Mouse (Mus musculus): ENCODE results near the gene H2afj. TPM values are rescaled to one million over a fixed set of nuclear protein-coding genes. Genes with fewer than 3 reads are reported as not detected.

The H2afj gene
- polyA plus RNA-seq, 1 experiment, result 209 TPM

- H3K4me3 ChIP-seq (replicated peaks), result peak overlapping the region; percentile 70
- TF ChIP-seq GATA1 (IDR thresholded peaks at IDR 0.05; ENCODE audit: low read length) (no peak), TAL1 (IDR thresholded peaks at IDR 0.05; ENCODE audit: low read length) (no peak)
- H3K27me3 ChIP-seq (ENCODE audit: control insufficient read depth), result no peaks in the 10 kb centered on the region
- peaks cover 35% of the 10 kb centered on the region for H3K36me3 ChIP-seq (ENCODE audit: control insufficient read depth)
- H3K9me3 ChIP-seq (ENCODE audit: control insufficient read depth, low read length), result no peaks in the 10 kb centered on the region
- H3K4me1 ChIP-seq (ENCODE audit: control insufficient read depth), result peaks cover 68% of the 10 kb centered on the region
Measured at GRCm38 (mm10) chr6:136857873-136858260, 49.8 kb downstream of the H2afj start.

- Histone ChIP-seq H3K27me3 (ENCODE audit: control insufficient read depth) (no peaks in the 10 kb centered on the region), H3K9me3 (ENCODE audit: control insufficient read depth, low read length) (no peaks in the 10 kb centered on the region), H3K4me3 (replicated peaks) (peak overlapping the region; percentile 70), H3K36me3 (ENCODE audit: control insufficient read depth) (peaks cover 29% of the 10 kb centered on the region), H3K4me1 (ENCODE audit: control insufficient read depth) (peaks cover 64% of the 10 kb centered on the region)
- TF ChIP-seq GATA1 (IDR thresholded peaks at IDR 0.05; ENCODE audit: low read length), result no peak
- no peak for TF ChIP-seq TAL1 (IDR thresholded peaks at IDR 0.05; ENCODE audit: low read length)
Measured at GRCm38 (mm10) chr6:136858420-136858819, 50.4 kb downstream of the H2afj start.

Other genes with a start within 250 kb of the H2afj start
- 0.03 and 0.07 TPM in 2 replicates for gene Plbd1, start 146.3 kb upstream of the H2afj start, polyA plus RNA-seq (2012)
- not detected in 2 replicates for gene Gucy2c, start 26.5 kb upstream of the H2afj start, polyA plus RNA-seq (2012)
- 1.7 and 2.6 TPM in 2 replicates for gene Hist4h4, start 3.8 kb upstream of the H2afj start, polyA plus RNA-seq (2012)
- gene BC049715, start 19.4 kb downstream of the H2afj start, polyA plus RNA-seq (2012), result 0.59 and 1.4 TPM in 2 replicates
- gene Wbp11, start 20.0 kb downstream of the H2afj start, polyA plus RNA-seq (2012), result 28.6 and 29.6 TPM in 2 replicates
- gene Smco3, start 27.2 kb downstream of the H2afj start, polyA plus RNA-seq (2012), result not detected in 2 replicates
- 2.1 and 2.2 TPM in 2 replicates for gene Art4, start 49.5 kb downstream of the H2afj start, polyA plus RNA-seq (2012)
- not detected in 2 replicates for gene Mgp, start 67.6 kb downstream of the H2afj start, polyA plus RNA-seq (2012)
- gene Erp27, start 113.9 kb downstream of the H2afj start, polyA plus RNA-seq (2012), result not detected in 2 replicates
- not detected in 2 replicates for gene Pde6h, start 115.6 kb downstream of the H2afj start, polyA plus RNA-seq (2012)
- gene Arhgdib, start 133.7 kb downstream of the H2afj start, polyA plus RNA-seq (2012), result 0.27 and 0.49 TPM in 2 replicates

Data from erythroblast, embryonic 14.5 days (primary cell).